Mouse (Mus musculus) hindbrain, postnatal 0 days (tissue): ENCODE measurements at regions not wholly inside any gene's neighbourhood (a gene's known extent, or its start where the extent isn't known, plus 50 kb on each side); places are given as distances from the start of the nearest gene placed in this dataset.

Source experiments
- ATAC-seq: fragments of 200-750 bp; cut with Nextera tagmentation; 2 replicates; pipeline ENCODE4 v1.8.0; 2017; ENCODE audit warnings: mild to moderate bottlenecking, moderate TSS enrichment, moderate library complexity
- DNase-seq: peaks from one replicate; pipeline ENCODE4 v3.0.0-alpha.2; 2015; ENCODE audit warnings: low spot score
- H3K27ac ChIP-seq: fragments of 300-500 bp; sonication (generic); 2 replicates; pipeline ENCODE4 v1.5.1; 2014; ENCODE audit warnings: mild to moderate bottlenecking
- H3K27me3 ChIP-seq: fragments of 300-500 bp; sonication (generic); 2 replicates; pipeline ENCODE4 v1.6.1; 2014; ENCODE audit warnings: low read length, mixed read lengths; ENCODE audit not compliant: insufficient read depth
- H3K36me3 ChIP-seq: fragments of 300-500 bp; sonication (generic); 2 replicates; pipeline ENCODE4 v1.6.1; 2014; ENCODE audit warnings: low read length, mixed read lengths; ENCODE audit not compliant: insufficient read depth
- H3K4me1 ChIP-seq: fragments of 300-500 bp; sonication (generic); 2 replicates; pipeline ENCODE4 v1.6.1; 2014; ENCODE audit warnings: antibody characterized with exemption, low read length, mixed read lengths; ENCODE audit not compliant: insufficient read depth
- H3K4me2 ChIP-seq: fragments of 300-500 bp; sonication (generic); 2 replicates; pipeline ENCODE4 v1.6.1; 2014; ENCODE audit warnings: low read depth, mild to moderate bottlenecking, low read length, moderate library complexity, mixed read lengths
- H3K4me3 ChIP-seq: fragments of 300-500 bp; sonication (generic); 2 replicates; pipeline ENCODE4 v1.5.1; 2014; ENCODE audit warnings: low read length
- H3K9ac ChIP-seq: fragments of 300-500 bp; sonication (generic); replicated peaks from 2 replicates; pipeline ENCODE4 v1.6.1; 2014; ENCODE audit warnings: mild to moderate bottlenecking, low read length, moderate library complexity, mixed read lengths
- H3K9me3 ChIP-seq: fragments of 300-500 bp; sonication (generic); 2 replicates; pipeline ENCODE4 v1.6.1; 2016; ENCODE audit warnings: low read length, mixed read lengths
- CTCF ChIP-seq: IDR thresholded peaks from 2 replicates; pipeline ENCODE4 v1.5.1; 2016; ENCODE audit warnings: antibody characterized with exemption, control low read depth, low read depth
- WGBS: fragments of 180-500 bp; shearing (Covaris S2); extraction: QIAGEN DNeasy Blood & Tissue Kit; methylation state at CpG from one replicate; pipeline ENCODE4 v1.1.7; 2014; 5-methylcytosine and 5-hydroxymethylcytosine counted together

GRCm38 (mm10) chr12:7918967-7919708 lies 58.3 kb upstream of the Apob start:
- Histone ChIP-seq H3K9ac (no peak overlapping the region), H3K4me3 (no peak overlapping the region), H3K27ac (no peak overlapping the region), H3K27me3 (no peaks in the 10 kb centered on the region), H3K4me1 (no peaks in the 10 kb centered on the region), H3K36me3 (no peaks in the 10 kb centered on the region), H3K9me3 (no peaks in the 10 kb centered on the region), H3K4me2 (no peak overlapping the region)
- no peak for DNase-seq
- no peak for ATAC-seq
- TF ChIP-seq CTCF: no peak
- WGBS: 84% methylated on average over 4 of the region's 4 CpGs

- H3K4me1 ChIP-seq: no peaks in the 10 kb centered on the region
- no peak overlapping the region for H3K27ac ChIP-seq
- no peak for TF ChIP-seq CTCF
- H3K9me3 ChIP-seq: no peaks in the 10 kb centered on the region
- no peaks in the 10 kb centered on the region for H3K27me3 ChIP-seq
- 79% methylated on average over 2 of the region's 2 CpGs for WGBS
- H3K36me3 ChIP-seq: no peaks in the 10 kb centered on the region
- DNase-seq (no peak), ATAC-seq (no peak)
- no peak overlapping the region for H3K9ac ChIP-seq
- no peak overlapping the region for H3K4me2 ChIP-seq
- no peak overlapping the region for H3K4me3 ChIP-seq
Observed at GRCm38 (mm10) chr12:7919709-7920324, 57.6 kb upstream of the Apob start.

- Histone ChIP-seq H3K27me3 (no peaks in the 10 kb centered on the region), H3K9me3 (no peaks in the 10 kb centered on the region), H3K27ac (no peak overlapping the region), H3K36me3 (no peaks in the 10 kb centered on the region), H3K4me2 (no peak overlapping the region), H3K4me1 (no peaks in the 10 kb centered on the region), H3K4me3 (no peak overlapping the region), H3K9ac (no peak overlapping the region)
- TF ChIP-seq CTCF: no peak
- WGBS: 91% methylated on average over 1 of the region's 1 CpGs
- DNase-seq (no peak), ATAC-seq (no peak)
Observed at GRCm38 (mm10) chr12:7920888-7921287, 56.6 kb upstream of the Apob start.
